Mouse (Mus musculus): ENCODE data around the gene Atg16l1.

DNA sequence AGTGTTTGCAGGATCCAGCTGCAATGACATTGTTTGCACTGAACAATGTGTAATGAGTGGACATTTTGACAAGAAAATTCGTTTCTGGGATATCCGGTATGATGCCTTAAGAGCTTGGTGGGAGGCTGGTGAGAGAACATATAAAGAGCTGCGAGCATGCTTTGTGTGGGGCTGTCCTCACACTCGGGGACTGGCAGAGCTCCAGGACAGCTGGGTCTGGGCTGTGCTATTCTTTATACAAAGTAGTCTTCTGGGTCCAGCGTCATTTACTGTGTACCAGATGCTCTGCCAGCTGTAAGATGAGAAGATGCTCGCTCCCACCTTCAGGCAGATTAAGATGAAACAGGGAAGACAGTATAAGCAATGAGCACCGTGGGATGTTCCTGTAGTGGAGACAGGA, 30.6 kb downstream of the Atg16l1 start:
- TF ChIP-seq CTCF (IDR thresholded peaks at IDR 0.05; ENCODE audit: low read depth) (no peak), EP300 (IDR thresholded peaks at IDR 0.05; ENCODE audit: low read depth) (no peak)
